Mouse (Mus musculus) brain, embryonic 14.5 days (tissue): ENCODE data around the gene Lgi1.

ENCODE experiments used
- CTCF ChIP-seq: fragments of 200-500 bp; IDR thresholded peaks from 2 replicates; pipeline ENCODE4 v1.5.1; 2012; ENCODE audit warnings: inconsistent platforms, mild to moderate bottlenecking, moderate library complexity, borderline replicate concordance; ENCODE audit not compliant: insufficient read depth, insufficient read length; ENCODE audit errors: extremely low read depth
- POLR2A ChIP-seq: fragments of 200-500 bp; IDR thresholded peaks from 2 replicates; pipeline ENCODE4 v1.6.1; 2012; ENCODE audit warnings: mild to moderate bottlenecking, inconsistent platforms, borderline replicate concordance; ENCODE audit not compliant: poor library complexity, insufficient read depth, insufficient read length, severe bottlenecking; ENCODE audit errors: extremely low read depth

DNA sequence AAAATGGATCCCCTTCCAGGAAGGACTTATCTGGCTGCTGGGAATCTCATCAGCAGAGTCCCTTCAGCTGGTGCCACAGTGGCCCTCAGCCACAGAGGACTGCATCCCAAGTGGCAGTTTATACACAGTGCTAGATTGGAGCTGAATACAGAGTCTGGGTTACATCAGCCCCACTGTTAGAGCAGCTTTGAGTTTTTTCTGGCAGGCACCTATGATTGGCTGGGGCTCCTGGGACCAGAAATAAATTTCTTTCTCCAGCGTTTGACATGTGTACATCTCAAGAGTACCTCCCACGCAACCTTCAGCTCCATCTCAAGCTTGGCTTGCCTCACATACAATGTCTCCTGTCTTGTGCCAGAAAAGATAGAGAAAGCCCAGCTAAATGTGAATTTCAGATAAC, 67.9 kb downstream of the Lgi1 start:
- TF ChIP-seq CTCF (no peak), POLR2A (no peak)
